Comparison of ENCODE assay signal across 26 mouse cellular contexts in the genomic region with DNA sequence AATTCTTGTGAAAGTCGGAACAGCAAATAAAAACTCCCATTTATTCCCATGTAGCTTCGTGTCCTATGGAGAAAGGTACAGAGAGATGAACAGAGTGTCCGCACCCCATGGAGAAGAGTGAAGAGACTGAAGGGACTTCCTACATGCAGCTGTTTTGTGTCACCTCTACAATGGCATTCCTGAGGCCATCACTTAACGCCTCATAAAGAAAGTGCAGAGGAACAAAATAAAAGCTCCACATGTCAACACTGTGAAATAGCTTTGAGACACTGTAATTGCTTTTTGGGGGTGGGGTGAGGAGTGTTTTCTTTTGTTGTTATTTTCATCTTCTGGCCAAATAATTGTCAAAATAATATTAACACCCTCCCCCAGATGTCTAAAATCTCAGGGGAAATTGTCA. TPM values are rescaled to one million over a fixed set of nuclear protein-coding genes. Genes with fewer than 3 reads are reported as not detected.
DNase-seq lines count a peak whose midpoint lies in the region; ATAC-seq and TF ChIP-seq lines count a peak whose summit lies in the region.
"Had no signal": no experiment of that assay in that cellular context is flagged by ENCODE, and none has a peak within 500 bp of the region (broad histone marks: within the 10 kb centered on the region; RNA-seq: fewer than 3 reads in every experiment).

No protein-coding gene starts in this region.

- 0 out of 2 replicates have a peak, but pooled peaks cover 5% of the 10 kb centered on the region for H3K9me3 ChIP-seq in intestine, embryonic 14.5 days (ENCODE audit: control insufficient read depth, low read length)
- no peaks in the 10 kb centered on the region; the same call in 1 of the 2 replicates for H3K9me3 ChIP-seq in intestine, postnatal 0 days (ENCODE audit: control insufficient read depth)
- H3K9me3 ChIP-seq: liver, embryonic 15.5 days had no signal

- H3K4me2 ChIP-seq in intestine, embryonic 14.5 days (ENCODE audit: low read length): no peak overlapping the region
- H3K4me2 ChIP-seq in intestine, postnatal 0 days (replicated peaks; ENCODE audit: low read depth): no peak overlapping the region
- H3K4me2 ChIP-seq: heart, embryonic 12.5 days; hindbrain, embryonic 12.5 days; liver, embryonic 15.5 days had no signal

- TF ChIP-seq POLR2A in cerebellum, adult 2 months (IDR thresholded peaks at IDR 0.05; ENCODE audit: borderline replicate concordance, insufficient read depth, low read length): no peak

- no peak overlapping the region for H3K4me3 ChIP-seq in intestine, embryonic 14.5 days (ENCODE audit: low read depth, low read length)
- no peak overlapping the region for H3K4me3 ChIP-seq in intestine, postnatal 0 days (ENCODE audit: low read depth, low read length)
- H3K4me3 ChIP-seq in cerebellum, adult 2 months (replicated peaks; ENCODE audit: insufficient read depth, low read depth, low read length): no peak overlapping the region
- H3K4me3 ChIP-seq: embryonic facial prominence, embryonic 10.5 days; forebrain, embryonic 10.5 days; heart, embryonic 12.5 days; hindbrain, embryonic 12.5 days; left cerebral cortex, adult 2 months; liver, embryonic 15.5 days had no signal

- H3K27me3 ChIP-seq in intestine, embryonic 14.5 days (replicated peaks; ENCODE audit: control insufficient read depth, insufficient read depth, low read length): no peaks in the 10 kb centered on the region
- H3K27me3 ChIP-seq in intestine, postnatal 0 days (replicated peaks; ENCODE audit: control insufficient read depth, insufficient read depth, low read length): no peaks in the 10 kb centered on the region
- H3K27me3 ChIP-seq in cerebellum, adult 2 months (ENCODE audit: control insufficient read depth, insufficient read depth, low read length): no peaks in the 10 kb centered on the region
- H3K27me3 ChIP-seq: heart, embryonic 12.5 days; hindbrain, embryonic 12.5 days; liver, embryonic 15.5 days had no signal

- H3K4me1 ChIP-seq in intestine, embryonic 14.5 days (replicated peaks; ENCODE audit: control insufficient read depth, insufficient read depth, low read length): 0 out of 2 replicates have a peak, but pooled peaks cover 6% of the 10 kb centered on the region
- H3K4me1 ChIP-seq in intestine, postnatal 0 days (replicated peaks; ENCODE audit: control insufficient read depth, insufficient read depth, low read length): peaks cover 4% of the 10 kb centered on the region
- H3K4me1 ChIP-seq in cerebellum, adult 2 months (ENCODE audit: control insufficient read depth, insufficient read depth, low read length): no peaks in the 10 kb centered on the region; the same call in 1 of the 2 replicates
- H3K4me1 ChIP-seq: hindbrain, embryonic 12.5 days; liver, embryonic 15.5 days had no signal

- H3K9ac ChIP-seq in intestine, embryonic 14.5 days (ENCODE audit: low read length): no peak overlapping the region
- no peak overlapping the region for H3K9ac ChIP-seq in intestine, postnatal 0 days (ENCODE audit: low read depth, low read length)
- H3K9ac ChIP-seq: heart, embryonic 12.5 days; hindbrain, embryonic 12.5 days; liver, embryonic 15.5 days had no signal

- peak; percentile 10 for DNase-seq in intestine, embryonic 14.5 days (ENCODE audit: low spot score)
- peak; percentile 33 for DNase-seq in kidney, postnatal 14 days
- DNase-seq in kidney, adult 18-20 months: no peak
- DNase-seq in NIH3T3 (ENCODE audit: low read depth): peak; percentile 17
- peak; percentile 60 for DNase-seq in forelimb bud, embryonic 11.5 days (ENCODE audit: low read depth, low spot score)
- DNase-seq in testis, postnatal 10 days (ENCODE audit: low spot score): no peak
- DNase-seq in cerebellum, adult 2 months: no peak
- DNase-seq: adrenal gland, adult 2 months; cerebellum, adult 11-12 months; cerebellum, postnatal 25 days; gastrocnemius, postnatal 14 days; heart, adult 18-20 months; heart, postnatal 10 days; kidney, postnatal 10 days; layer of hippocampus, adult 9-11 months; liver; midbrain, embryonic 14.5 days had no signal

- no peaks in the 10 kb centered on the region for H3K36me3 ChIP-seq in intestine, embryonic 14.5 days (ENCODE audit: control insufficient read depth, insufficient read depth, low read length)
- no peaks in the 10 kb centered on the region for H3K36me3 ChIP-seq in intestine, postnatal 0 days (ENCODE audit: control insufficient read depth, insufficient read depth)
- H3K36me3 ChIP-seq: embryonic facial prominence, embryonic 10.5 days; forebrain, embryonic 10.5 days; heart, embryonic 12.5 days; hindbrain, embryonic 12.5 days; liver, embryonic 15.5 days had no signal

- no peak for ATAC-seq in intestine, embryonic 14.5 days (replicated peaks; ENCODE audit: low FRiP score, low TSS enrichment, low read depth)
- no peak for ATAC-seq in intestine, postnatal 0 days
- ATAC-seq: forebrain, embryonic 16.5 days had no signal

- no peak overlapping the region for H3K27ac ChIP-seq in intestine, embryonic 14.5 days (ENCODE audit: low read depth)
- no peak overlapping the region for H3K27ac ChIP-seq in intestine, postnatal 0 days (ENCODE audit: low read depth, low read length)
- H3K27ac ChIP-seq in cerebellum, adult 2 months (ENCODE audit: insufficient read depth, low read length): no peak overlapping the region
- H3K27ac ChIP-seq: embryonic facial prominence, embryonic 10.5 days; forebrain, embryonic 10.5 days; hindbrain, embryonic 12.5 days; left cerebral cortex, adult 2 months; liver, embryonic 15.5 days had no signal

- no peak for TF ChIP-seq CTCF in intestine, postnatal 0 days (IDR thresholded peaks at IDR 0.05; ENCODE audit: low read depth)
- TF ChIP-seq CTCF in cerebellum, adult 2 months (IDR thresholded peaks at IDR 0.05; ENCODE audit: borderline replicate concordance, insufficient read depth, low read depth, low read length): no peak

- WGBS in intestine, embryonic 14.5 days: 75% methylated on average over 4 of the region's 4 CpGs
- 80% methylated on average over 4 of the region's 4 CpGs for WGBS in intestine, postnatal 0 days
- 30% methylated on average over 4 of the region's 4 CpGs for WGBS in cerebellum, adult 2 months

RNA-seq across cellular contexts. Expression of gene Adh6a, which starts 10.4 kb away (rescaled TPM):
- 0.31 TPM in 2 replicates for polyA plus RNA-seq in intestine, embryonic 14.5 days (2014; fragmentation: Nextera tagmentation; extraction: Ambion mirVana)
- polyA plus RNA-seq in intestine, postnatal 0 days (2015; fragmentation: Nextera tagmentation; extraction: Ambion mirVana): 6.1 and 9.2 TPM in 2 replicates
- not detected in 2 replicates for polyA plus RNA-seq in cerebellum, adult 2 months (2012; rRNA removed)
- polyA plus RNA-seq: adrenal gland, adult 2 months; embryonic facial prominence, embryonic 10.5 days; forebrain, embryonic 10.5 days; forebrain, embryonic 16.5 days; heart, embryonic 12.5 days; hindbrain, embryonic 12.5 days; liver, embryonic 15.5 days; midbrain, embryonic 14.5 days; neural tube, embryonic 11.5 days had no signal

RNA-seq across cellular contexts. Expression of gene Adh6b, which starts 38.9 kb away (rescaled TPM):
- polyA plus RNA-seq in intestine, embryonic 14.5 days (2014; fragmentation: Nextera tagmentation; extraction: Ambion mirVana): 0.11 TPM in 1 of 2 replicates, not detected in the other
- polyA plus RNA-seq in intestine, postnatal 0 days (2015; fragmentation: Nextera tagmentation; extraction: Ambion mirVana): not detected in 2 replicates
- polyA plus RNA-seq in cerebellum, adult 2 months (2012; rRNA removed): not detected in 2 replicates
- polyA plus RNA-seq: adrenal gland, adult 2 months; forebrain, embryonic 16.5 days; midbrain, embryonic 14.5 days had no signal

RNA-seq across cellular contexts. Expression of gene Adh1, which starts 41.9 kb away (rescaled TPM):
- 14.9 and 22.9 TPM in 2 replicates for polyA plus RNA-seq in intestine, embryonic 14.5 days (2014; fragmentation: Nextera tagmentation; extraction: Ambion mirVana)
- 101 and 113 TPM in 2 replicates for polyA plus RNA-seq in intestine, postnatal 0 days (2015; fragmentation: Nextera tagmentation; extraction: Ambion mirVana)
- 1.6 and 2.1 TPM in 2 replicates for polyA plus RNA-seq in cerebellum, adult 2 months (2012; rRNA removed)
- polyA plus RNA-seq: embryonic facial prominence, embryonic 10.5 days had no signal

Comparison
In these comparisons a context has a peak if more than half of its experiments do, and no peak if none do; other contexts are left out.
1. DNase-seq: peak in intestine, embryonic 14.5 days (single experiment), kidney, postnatal 14 days (single experiment), NIH3T3 (single experiment) and forelimb bud, embryonic 11.5 days (single experiment); none in kidney, adult 18-20 months (single experiment), testis, postnatal 10 days (single experiment) and cerebellum, adult 2 months (0 of 2).